Mouse (Mus musculus) layer of hippocampus, adult 9-11 months (tissue): ENCODE results near the gene Cryl1.

ENCODE experiments used
- DNase-seq: peaks from one replicate; pipeline ENCODE4 v3.0.0; 2022

Gene Cryl1

GRCm38 (mm10) chr14:57230264-57231015 lies 167.9 kb downstream of the Cryl1 start:
- DNase-seq: no peak
